Mouse (Mus musculus) right cerebral cortex, postnatal 36 days (tissue): Measurements from ENCODE around the gene Rad51b.

Experiments
- DNase-seq, 2 experiments: peaks; one replicate each; pipeline ENCODE4 v3.0.0; 2022; ENCODE audit warnings: low spot score in 2 of 2, mixed read lengths in 1 of 2

Rad51b gene

DNA sequence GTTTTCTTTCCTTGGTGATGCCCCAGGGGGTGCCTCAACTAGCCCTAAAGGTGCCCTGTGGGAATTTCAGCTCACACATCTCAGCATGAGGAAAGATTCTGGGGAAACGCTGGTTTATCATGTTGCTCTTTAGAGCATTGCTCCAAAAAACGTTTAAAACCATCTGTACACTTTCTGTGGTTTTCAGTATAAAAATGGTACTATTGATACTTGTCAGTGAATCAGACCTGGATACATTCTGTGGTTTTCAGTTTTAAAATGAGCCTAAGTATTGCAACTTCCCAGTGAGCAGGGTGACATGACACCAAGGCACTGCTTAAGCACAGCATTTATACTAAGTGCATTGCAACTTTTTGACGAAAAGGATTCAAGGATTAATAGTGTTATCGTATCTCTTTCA, 139.8 kb downstream of the Rad51b start:
- DNase-seq, result no peak

DNA sequence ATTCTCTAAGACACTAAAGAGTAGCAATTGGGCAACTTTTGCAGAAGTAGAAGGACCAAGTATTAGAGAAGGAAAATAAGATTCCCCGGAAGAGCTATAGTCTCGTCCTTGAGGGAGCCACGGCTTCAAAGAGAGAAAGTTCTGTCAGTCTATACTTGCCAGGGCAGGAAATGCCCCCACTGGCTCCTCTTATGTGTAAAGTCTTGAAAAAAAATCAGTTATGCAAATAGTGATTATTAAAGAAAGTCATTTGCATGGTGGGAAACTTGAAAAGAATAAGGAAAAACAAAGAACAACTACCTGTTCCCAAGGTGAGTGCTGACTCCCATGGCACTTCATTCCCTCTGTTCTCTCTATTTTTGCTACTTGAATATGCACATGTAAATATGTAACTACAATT, 140.5 kb downstream of the Rad51b start:
- DNase-seq, result no peak

DNA sequence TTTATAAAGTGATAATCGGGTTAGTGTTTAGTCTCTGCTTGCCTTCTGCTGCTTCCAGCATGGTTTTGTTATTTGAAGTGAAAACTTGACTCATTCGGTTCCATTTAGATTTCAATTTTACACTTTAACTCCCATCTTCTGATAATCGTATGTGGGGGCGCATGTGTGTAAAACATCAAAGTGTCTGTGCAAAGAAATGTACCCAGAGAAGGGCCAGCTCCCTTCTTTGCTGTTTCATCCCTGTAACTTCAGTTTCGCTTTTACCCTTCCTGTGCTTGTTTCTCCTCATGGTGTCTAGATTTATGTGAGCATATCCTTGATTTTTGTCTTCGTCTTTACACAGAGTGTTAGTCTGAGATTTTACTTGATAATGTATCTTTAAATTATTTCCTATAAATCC, 142.9 kb downstream of the Rad51b start:
- no peak for DNase-seq

DNA sequence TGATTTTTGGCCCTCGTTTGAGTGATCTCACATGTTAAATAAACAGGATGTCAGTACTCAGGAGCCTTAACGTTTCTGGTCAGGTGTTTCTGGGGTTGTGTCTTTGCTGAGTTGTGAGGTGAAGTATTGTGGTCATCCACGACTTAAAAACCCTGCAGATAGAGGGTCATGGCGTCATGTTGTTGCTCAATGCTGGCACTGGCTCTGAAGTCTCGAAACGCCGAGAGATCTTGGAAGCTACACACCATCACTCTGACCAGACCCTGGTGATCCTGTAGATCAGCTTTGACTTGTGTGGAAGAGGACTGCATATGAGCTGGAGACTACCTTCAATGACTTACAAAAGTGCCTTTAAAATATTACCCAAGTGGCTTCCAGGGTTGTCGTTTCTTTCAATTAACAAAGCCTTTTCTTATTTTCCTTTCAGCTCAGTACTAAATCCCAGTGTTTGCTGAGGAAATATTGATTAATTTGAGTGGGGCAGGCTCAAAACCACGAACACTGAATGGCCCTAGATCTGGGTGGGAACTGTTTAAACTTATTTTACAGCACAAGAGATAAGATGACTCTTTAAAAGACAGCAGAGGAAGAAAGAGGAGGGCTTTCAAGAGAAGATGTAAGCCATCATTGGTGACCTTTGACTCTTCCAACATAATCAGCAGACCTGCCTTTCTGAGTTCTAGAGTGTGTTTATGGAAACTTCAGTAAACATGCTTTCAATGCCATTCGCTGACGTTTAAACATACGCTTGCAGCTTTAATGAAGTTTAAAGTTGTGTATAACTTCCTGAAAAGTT, 144.3 kb downstream of the Rad51b start:
- DNase-seq, result no peak

DNA sequence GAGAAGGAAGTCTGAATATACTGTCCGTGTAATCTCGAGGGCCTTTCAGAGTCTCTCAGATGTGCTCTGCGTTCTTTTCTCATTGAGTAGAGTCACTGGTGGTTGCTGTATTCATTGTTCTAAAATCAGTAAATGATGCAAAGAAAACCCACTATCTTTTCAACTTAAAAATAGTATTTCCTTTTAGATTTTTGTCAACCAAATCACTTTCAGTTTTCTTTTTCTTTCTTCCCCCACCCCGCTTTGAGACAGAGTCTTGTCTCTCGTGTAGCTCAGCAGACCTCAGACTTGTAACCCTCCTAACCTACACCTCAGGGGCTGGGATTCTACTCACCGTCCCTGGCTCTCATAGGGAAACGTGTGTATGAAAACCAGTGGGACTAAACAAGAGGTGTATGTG, 145.0 kb downstream of the Rad51b start:
- DNase-seq, result no peak

DNA sequence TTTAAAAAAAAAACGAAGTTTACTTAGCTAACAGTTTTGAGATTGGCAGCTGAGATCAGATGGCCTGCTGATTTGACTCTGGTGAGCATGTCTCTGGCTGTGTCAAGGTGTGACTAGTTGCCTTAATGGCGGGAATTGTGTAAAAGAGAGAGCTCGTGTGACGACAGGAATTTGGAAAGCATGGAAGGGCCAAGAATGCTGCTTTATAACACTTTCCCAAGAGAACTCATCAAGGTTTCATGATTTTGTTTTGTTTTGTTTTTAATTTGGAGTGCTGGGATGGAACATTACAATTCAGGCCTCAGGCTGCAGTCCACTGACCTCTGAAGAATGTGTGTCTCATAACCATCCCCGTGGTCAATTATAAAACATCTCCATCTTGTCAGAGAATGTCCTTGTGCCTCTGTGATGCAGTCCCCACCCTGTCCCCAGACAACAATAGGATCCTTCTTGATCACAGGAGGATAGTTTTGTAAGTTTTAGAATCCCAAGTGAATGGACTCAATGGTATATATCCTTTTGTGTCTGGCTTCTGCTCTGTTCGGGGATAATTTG, 145.8 kb downstream of the Rad51b start:
- DNase-seq, result no peak

DNA sequence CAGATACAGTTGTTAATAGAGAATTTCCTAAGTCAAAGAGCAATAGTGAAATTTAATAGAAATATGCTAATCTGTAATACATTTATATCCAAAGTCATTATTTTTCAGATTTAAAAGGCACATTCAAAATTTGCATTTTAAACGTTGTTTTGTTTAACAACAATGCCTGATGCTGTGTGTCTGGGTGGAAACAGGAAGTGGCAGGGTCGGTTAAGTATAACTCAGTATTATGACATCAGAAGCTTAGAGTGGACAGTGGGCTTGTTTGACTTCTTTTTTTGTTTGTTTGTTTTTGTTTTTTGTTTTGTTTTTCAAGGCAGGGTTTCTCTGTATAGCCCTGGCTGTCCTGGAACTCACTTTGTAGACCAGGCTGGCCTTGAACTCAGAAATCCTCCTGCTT, 147.6 kb downstream of the Rad51b start:
- DNase-seq, result no peak

DNA sequence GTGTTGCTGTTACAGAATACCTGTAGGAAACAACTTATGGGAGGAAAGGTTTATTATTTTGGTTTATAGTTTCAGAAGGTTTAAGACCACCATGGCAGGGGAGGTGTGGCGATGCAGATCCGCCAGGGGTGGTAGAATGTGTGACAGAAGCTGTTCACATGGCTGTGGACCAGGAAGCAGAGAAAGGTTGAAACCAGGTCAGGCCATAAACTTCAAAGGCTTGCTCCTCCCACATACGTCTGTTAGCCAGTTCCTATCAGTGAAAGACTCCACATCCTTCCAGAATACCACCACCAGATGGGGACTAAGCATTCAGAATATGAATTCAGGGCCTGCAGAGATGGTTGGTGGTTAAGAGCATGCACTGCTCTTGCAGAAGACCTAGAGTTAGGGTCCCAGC, 150.0 kb downstream of the Rad51b start:
- DNase-seq, result no peak

DNA sequence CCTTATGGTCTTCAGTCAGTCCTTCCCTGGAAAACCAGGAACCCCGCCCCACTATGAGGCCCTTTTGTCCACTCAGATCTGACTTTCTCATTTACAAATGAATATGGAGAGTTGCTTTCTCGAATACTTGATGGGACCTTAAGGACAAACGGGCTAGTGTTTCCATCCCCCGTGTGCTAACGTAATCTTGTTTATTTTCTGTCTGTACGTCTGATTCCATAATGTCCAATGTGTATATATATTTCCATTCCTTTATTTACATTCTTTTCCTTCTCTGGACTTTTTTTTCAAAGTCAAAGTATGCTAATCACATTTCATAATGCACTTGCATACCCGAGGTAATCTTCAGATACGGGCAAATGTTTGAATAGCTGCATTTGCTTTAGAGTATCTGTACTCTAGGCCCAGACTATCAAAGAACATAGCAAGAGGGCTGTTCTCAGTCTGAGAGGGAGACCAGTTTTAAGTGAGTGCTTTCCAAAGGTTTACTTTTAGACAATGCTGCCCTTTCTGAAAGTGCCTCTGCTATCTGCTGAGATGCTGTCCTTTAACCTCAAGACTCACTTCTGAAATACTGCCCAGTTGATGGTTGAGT, 152.8 kb downstream of the Rad51b start:
- DNase-seq, result no peak

DNA sequence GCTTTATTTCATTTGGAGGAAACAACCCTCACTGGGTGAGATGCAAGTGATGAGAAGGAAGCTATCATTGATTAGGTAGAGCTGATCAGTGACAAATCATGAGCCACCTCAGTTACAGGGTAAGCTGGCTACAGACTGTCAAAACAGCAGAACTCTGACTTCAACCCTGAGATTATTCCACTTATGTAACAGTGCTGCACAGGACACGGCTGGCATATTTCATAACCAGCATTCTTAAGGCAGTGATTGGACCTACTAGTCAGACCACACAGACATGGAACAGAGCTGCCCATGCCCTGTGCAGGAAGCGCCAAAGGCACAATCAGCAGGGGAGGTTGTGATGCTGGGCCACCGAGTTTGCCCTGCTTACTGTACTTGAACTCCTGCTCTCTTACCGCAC, 155.8 kb downstream of the Rad51b start:
- DNase-seq, result no peak

DNA sequence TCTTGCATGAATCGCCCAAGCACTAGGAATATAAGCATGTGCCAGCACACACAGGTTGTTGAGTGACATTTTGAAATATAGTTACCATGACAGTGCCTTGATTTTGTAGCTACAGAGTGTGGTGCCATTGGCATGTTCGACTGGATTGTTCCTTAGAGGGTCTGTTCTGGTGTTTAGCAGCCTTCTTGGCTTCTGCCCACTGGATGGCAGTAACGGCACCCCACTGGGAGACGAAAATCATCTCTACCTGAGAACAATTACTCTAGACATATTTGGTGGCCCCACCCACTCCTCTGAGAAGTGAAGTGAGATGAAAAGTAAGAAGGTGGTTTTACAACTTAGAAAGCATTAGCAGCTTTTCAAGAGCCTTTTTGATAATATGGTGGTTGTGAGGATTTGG, 156.9 kb downstream of the Rad51b start:
- DNase-seq, result no peak

DNA sequence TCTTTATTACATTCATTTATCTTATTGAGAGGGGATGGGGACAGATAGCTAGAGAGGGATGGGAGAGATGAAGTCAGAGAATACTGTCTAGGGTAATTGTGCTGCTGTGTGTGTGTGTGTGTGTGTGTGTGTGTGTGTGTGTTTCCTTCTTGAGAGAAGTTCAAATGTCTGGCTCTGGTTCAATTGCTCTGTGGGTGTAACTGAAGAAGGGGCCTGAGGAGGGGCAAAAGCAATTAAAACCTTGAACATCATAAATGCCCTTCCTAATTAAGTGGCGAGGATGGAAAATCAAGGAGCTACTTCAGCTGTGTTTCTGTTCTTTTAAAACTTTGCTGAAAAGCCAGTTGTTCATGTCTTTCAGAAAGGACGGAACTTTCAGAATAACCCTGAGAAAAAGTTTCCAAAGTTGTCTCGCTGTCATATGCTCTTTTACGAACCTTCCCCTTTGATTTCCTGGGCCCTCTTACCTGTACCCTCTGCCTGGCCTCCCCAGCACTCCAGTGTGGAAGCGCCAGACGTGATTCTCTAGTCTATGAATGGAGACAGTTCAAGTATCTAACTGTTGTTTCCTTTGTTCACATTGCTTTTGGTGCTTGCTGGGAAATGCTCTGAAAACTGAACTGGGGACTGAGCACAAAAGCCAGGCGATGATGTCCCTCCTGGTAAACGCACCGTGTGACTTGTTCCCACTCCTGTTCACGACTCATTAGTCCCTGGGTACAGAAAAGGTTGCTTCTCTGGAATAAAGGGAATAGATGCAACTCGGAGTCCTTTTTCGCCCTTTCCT, 158.2 kb downstream of the Rad51b start:
- DNase-seq, result no peak

DNA sequence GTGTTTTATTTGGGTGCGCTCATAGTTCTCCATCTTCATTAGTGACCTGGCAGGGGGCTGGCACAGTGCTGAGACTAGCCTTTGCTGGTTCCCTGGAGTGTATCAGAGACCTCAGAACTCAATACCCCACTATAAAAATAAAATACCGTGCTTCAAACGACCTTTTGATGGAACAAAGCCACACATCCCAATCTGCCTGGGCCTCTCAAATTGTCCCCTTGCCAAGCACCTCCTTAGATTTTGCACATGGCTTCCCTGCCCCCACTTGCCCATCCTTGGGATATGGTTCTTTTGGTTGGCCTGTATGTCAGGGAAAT, 158.7 kb downstream of the Rad51b start:
- DNase-seq, result no peak

DNA sequence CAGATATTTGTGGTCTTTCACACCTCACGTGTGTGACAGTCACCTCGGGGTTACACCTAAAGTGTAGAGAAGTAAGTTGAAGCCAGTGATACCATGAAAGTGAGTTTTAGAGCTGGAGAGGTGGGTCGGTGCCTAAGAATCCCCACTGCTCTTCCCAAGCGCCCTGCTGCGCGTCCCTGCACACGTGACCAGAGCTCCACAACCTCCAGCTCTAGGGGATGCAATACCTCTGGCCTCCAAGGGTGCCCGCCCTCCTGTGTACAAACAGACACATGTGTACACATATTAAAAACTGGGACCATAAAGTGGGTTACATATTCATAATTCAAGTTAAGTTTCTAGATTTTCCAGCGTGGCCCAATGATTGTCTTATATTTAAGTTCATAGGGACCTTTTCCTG, 159.2 kb downstream of the Rad51b start:
- no peak for DNase-seq

DNA sequence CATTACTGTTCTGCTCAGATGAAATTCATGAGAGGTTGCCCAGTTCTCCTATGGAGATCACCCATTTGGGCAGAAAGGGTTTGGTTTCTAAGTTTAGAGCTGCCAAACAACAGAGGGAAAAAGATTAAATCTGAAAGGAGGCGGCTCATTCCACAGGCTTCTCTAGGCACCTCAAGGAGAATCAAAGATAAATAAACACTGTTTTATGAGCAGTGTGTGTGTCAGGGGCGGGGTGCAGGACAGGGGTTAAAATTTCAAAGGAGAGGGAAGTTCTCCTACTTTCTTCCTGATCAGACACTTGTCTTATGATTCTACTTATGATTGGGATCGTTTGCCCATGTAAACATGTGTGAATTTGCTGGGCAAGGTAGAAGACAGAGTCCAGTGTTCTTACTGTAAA, 166.3 kb downstream of the Rad51b start:
- no peak for DNase-seq

DNA sequence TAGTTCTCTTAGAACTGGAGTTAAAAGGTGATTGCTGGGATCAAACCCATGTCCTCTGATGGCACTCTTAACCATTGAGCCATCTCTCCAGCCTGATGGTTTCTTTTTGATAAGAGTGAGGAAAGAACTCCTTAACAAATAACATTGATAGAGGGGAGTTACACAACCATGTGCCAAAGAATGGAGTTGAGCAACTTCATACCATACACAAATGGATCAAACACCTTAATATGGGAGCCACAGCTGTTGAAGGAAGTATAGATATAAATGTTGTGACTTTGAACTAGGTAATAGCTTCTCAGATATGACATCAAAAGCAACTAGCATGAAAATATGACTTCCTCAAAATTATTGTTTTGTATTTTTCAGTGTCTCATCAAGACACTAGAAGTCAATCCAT, 173.0 kb downstream of the Rad51b start:
- DNase-seq, result no peak

DNA sequence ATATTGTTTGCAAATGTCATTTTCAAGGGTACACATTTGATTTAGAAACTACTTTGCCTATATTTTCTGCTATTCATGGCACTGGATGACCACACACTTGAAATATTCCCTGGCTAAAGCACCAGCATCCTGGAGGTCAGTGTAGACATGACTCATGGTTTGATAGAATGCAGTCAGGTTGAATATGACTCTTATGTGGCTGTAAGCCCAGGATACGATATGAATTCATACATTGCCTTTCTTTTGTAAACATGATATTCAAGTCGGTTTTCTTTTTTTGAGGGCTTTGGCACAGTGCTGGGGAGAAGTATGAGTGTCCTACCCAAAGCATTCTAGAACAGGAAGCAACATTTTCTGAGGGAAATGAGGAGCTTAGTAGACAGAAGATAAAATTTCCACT, 174.8 kb downstream of the Rad51b start:
- no peak for DNase-seq

DNA sequence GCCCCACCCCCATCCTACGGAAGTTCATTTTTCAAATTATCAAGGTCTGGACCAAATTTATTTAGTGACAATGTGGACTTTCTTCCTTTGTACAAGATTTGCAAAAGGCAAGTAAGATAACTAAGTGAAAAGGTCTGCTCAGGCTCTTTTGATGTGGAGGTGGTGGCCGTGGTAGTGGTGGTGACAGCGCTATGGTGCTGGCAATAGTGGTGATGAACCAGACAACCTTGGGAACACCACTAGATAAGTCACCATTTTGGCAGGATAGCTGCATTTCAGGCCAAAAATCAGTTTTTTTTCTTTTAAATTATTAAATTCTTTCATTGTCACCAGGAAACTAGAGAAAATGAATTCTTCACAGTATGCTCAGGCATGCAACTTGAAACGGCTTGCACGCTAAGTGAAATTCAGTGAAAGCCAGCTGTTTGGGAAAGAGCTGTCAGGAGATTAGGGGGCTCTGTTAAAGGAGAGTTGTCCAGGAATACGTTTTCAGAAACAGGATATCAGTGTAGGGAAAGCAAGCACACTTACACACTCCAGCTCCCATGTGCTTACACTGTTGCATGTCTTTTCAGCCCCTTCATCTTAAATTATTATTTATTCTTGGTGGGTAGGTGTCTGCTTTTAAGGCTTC, 179.4 kb downstream of the Rad51b start:
- no peak for DNase-seq

DNA sequence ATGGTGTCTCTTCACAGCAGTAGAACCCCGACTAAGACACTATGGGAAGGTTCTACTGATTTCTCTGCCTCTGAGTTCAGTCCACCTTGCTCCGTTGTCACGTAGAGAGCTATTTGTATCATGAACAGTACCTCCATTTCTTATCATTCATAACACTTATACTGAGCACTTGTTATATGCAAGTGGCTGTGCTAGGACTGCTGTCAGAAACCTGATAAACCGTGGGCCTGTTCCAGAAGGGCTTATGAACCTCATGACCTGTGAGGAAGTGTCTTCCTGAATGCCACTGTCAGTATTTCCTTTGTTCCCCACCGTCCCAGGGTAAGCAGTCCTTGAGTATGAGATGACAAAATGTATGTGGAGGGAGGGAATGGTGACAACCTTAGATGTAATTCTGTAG, 181.7 kb downstream of the Rad51b start:
- no peak for DNase-seq

DNA sequence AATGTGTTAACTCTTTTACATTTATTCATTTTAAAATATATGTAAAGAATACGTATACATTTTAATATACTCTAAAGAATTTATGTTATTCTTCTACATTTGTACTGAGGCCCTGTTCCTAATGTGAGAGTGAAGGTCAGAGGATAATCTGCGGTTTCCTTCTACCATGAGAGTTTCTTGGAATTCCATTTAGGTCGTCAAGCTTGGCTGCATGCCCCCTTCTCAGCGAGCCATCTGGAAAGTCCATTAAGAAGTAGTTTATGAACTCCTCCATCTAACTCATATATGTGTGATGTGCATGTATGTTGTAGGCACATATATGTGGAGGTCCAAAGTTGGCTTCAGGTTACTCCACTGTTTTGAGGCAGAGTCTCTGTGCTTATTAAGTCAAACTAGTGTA, 188.4 kb downstream of the Rad51b start:
- no peak for DNase-seq

DNA sequence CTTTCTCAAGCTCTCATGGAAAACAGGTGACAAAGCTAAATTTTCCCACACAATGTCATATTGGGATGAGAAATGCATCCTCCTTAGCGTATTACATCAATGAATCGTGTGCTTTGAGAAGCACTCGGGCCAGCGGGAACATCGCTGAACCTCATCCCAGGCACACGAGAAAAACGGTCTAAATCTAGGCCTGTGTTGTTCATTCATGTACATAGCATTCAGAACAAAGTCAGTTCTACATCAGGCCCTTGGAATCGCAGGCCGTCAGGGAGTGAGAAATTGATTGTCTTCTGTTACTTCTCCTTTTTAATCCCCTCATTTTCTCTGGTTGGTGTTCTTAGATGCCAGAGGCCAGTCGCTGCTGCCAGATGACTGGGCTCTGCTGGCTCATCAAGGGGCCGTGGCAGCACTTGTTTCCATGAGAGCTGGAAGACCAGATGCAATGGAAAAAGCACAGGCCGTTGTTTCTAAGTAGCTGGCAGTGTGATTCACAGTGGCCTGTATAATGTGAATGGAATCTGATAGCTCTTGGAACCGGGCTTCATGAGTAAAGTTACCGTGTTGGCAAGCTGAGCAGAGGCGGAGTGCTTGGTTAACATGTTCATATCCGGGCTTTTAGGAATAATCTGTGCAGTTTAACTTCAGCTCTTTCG, 191.6 kb downstream of the Rad51b start:
- DNase-seq, result peak in 1 of 2 experiments; percentile 26

DNA sequence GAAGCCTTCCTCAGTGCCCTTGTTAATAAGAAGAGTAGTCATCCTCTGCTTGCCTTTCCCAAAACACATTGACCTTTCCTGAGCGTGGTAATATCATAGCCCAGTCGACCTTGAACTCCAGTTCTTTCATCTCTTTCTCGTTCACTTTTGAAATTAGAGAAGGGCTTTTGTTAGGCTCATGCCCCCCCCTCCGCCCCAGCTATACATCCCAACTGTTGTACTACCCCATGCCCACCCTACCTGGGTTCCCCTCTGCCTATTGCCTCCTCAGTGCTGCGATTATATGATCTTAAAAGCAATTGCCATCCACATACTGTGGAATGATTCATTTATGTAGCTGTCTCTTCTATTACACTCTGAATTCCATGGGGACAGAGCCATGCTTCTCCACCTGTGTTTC, 193.5 kb downstream of the Rad51b start:
- DNase-seq, result no peak
